Mouse (Mus musculus): Measurements from ENCODE around the gene Tbcc. TPM values are rescaled to one million over a fixed set of nuclear protein-coding genes. Genes with fewer than 3 reads are reported as not detected.

Gene Tbcc
- total and polyA plus RNA-seq, 2 experiments from 2014 or later: 37.8 to 43.7 TPM

DNA sequence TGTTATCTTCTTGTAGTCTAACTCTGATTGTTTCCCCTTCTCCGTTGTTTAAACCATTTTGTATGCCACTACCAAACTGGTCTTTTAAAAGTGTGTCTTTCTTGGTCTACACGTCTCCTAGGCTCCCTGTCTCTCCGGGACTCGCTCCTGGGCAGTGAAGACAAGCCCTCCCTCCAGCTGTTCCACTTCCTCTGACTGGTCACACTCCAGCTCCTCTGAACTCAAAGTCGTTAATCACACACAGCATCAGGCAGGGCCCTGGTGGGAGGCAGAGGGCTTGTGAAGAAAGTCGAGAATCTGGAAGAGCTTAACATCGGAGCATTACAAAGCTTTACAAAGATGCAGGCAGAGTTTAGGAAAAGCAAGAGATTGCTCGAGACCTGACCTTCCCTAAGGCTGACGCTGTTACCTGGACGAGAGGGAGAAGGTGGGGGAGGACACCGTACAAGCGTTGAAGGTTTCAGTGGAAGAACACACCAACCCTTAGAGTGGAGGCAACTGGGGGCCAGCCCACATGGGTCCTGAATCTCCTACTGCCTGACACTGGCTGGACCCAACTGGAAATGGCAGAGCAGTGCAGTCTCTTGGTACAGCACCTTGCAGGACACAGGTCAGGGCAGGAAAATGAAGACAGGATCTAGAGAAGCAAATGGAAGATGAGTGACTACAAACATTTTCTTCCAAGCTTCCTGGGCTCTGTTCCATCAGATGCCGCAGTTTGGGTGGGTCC is 6.9 kb downstream of the Tbcc start:
- Histone ChIP-seq H3K4me1 (ENCODE audit: control insufficient read depth, insufficient read depth) (peaks cover 5% of the 10 kb centered on the region; the same call in 1 of the 2 replicates), H3K4me3 (ENCODE audit: low read depth, low read length) (no peak overlapping the region), H3K36me3 (replicated peaks; ENCODE audit: control insufficient read depth, insufficient read depth, low read length) (no peaks in the 10 kb centered on the region), H3K27me3 (ENCODE audit: control insufficient read depth, insufficient read depth, low read length) (no peaks in the 10 kb centered on the region), H3K4me2 (ENCODE audit: low read depth, low read length) (no peak overlapping the region), H3K27ac (ENCODE audit: low read depth) (no peak overlapping the region), H3K9me3 (replicated peaks; ENCODE audit: control insufficient read depth, low read length) (no peaks in the 10 kb centered on the region), H3K9ac (replicated peaks; ENCODE audit: low read depth, low read length) (no peak overlapping the region)
- 46% methylated on average over 13 of the region's 13 CpGs for WGBS
- ATAC-seq (ENCODE audit: insufficient read depth, low read depth): no peak
- DNase-seq (ENCODE audit: low spot score): no peak
- TF ChIP-seq EP300 (IDR thresholded peaks at IDR 0.05; ENCODE audit: low read depth): no peak

GRCm38 (mm10) chr17:46900941-46901340 is 10.5 kb downstream of the Tbcc start:
- DNase-seq (ENCODE audit: low spot score): no peak

GRCm38 (mm10) chr17:46903876-46904490 is 13.5 kb downstream of the Tbcc start:
- no peaks in the 10 kb centered on the region for H3K27me3 ChIP-seq (ENCODE audit: control insufficient read depth, insufficient read depth, low read length)
- peak; percentile 89 for ATAC-seq (ENCODE audit: insufficient read depth, low read depth)
- H3K4me2 ChIP-seq (ENCODE audit: low read depth, low read length): no peak overlapping the region
- no peak overlapping the region for H3K4me3 ChIP-seq (ENCODE audit: low read depth, low read length)
- DNase-seq (ENCODE audit: low spot score): peak; percentile 75
- H3K27ac ChIP-seq (ENCODE audit: low read depth): no peak overlapping the region
- H3K4me1 ChIP-seq (ENCODE audit: control insufficient read depth, insufficient read depth): no peaks in the 10 kb centered on the region
- H3K9ac ChIP-seq (replicated peaks; ENCODE audit: low read depth, low read length): no peak overlapping the region
- whole genome bisulfite sequencing: 19% methylated on average over 19 of the region's 19 CpGs
- no peaks in the 10 kb centered on the region for H3K36me3 ChIP-seq (replicated peaks; ENCODE audit: control insufficient read depth, insufficient read depth, low read length)
- no peaks in the 10 kb centered on the region for H3K9me3 ChIP-seq (replicated peaks; ENCODE audit: control insufficient read depth, low read length)
- no peak for TF ChIP-seq EP300 (IDR thresholded peaks at IDR 0.05; ENCODE audit: low read depth)
- TF ChIP-seq CTCF (IDR thresholded peaks at IDR 0.05; ENCODE audit: low read depth): peak; percentile 96

More at GRCm38 (mm10) chr17:46900941-46901340, 10.5 kb downstream of the Tbcc start:
- H3K4me1 ChIP-seq (ENCODE audit: control insufficient read depth, insufficient read depth): no peaks in the 10 kb centered on the region
- H3K4me3 ChIP-seq (ENCODE audit: low read depth, low read length): no peak overlapping the region
- H3K27me3 ChIP-seq (ENCODE audit: control insufficient read depth, insufficient read depth, low read length): no peaks in the 10 kb centered on the region
- TF ChIP-seq CTCF (IDR thresholded peaks at IDR 0.05; ENCODE audit: low read depth) (no peak), EP300 (IDR thresholded peaks at IDR 0.05; ENCODE audit: low read depth) (no peak)
- ATAC-seq (ENCODE audit: insufficient read depth, low read depth): no peak
- H3K27ac ChIP-seq (ENCODE audit: low read depth): no peak overlapping the region
- H3K9ac ChIP-seq (replicated peaks; ENCODE audit: low read depth, low read length): no peak overlapping the region
- H3K36me3 ChIP-seq (replicated peaks; ENCODE audit: control insufficient read depth, insufficient read depth, low read length): no peaks in the 10 kb centered on the region
- WGBS: 51% methylated on average over 2 of the region's 2 CpGs
- no peaks in the 10 kb centered on the region for H3K9me3 ChIP-seq (replicated peaks; ENCODE audit: control insufficient read depth, low read length)
- no peak overlapping the region for H3K4me2 ChIP-seq (ENCODE audit: low read depth, low read length)

DNA sequence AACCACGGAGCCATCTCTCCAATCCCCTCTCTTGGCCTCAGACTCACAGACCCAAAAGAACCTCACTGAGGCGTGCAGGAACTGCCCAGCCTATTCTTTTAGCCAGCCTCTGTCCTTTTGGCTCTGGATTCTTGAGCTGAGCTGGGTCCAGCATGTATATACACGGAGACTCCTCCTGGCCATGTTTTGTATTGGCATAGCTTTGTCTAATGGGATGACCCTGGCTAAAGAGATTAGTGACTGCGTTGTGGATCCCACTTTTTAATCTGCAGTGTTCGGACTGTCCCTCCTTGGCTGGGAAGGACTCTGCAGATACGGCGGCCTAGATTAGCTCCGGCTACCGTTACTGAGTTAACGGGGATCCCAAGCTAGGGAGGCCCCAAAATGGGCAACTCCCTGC is 19.7 kb downstream of the Tbcc start, which contains the start of gene Prph2:
TSS of gene Prph2 (plus strand) at position 274 of the 400 bp plus-strand sequence.
- H3K27me3 ChIP-seq (ENCODE audit: control insufficient read depth, insufficient read depth, low read length): no peaks in the 10 kb centered on the region
- DNase-seq (ENCODE audit: low spot score) (no peak), ATAC-seq (ENCODE audit: insufficient read depth, low read depth) (no peak)
- 75% methylated on average over 10 of the region's 10 CpGs for WGBS
- H3K9ac ChIP-seq (replicated peaks; ENCODE audit: low read depth, low read length): no peak within 1 kb of the TSS
- no peak within 1 kb of the TSS for H3K4me3 ChIP-seq (ENCODE audit: low read depth, low read length)
- TF ChIP-seq CTCF (IDR thresholded peaks at IDR 0.05; ENCODE audit: low read depth): no peak
- H3K36me3 ChIP-seq (replicated peaks; ENCODE audit: control insufficient read depth, insufficient read depth, low read length): no peaks in the 10 kb centered on the region
- no peak within 1 kb of the TSS for H3K4me2 ChIP-seq (ENCODE audit: low read depth, low read length)
- no peaks in the 10 kb centered on the region for H3K4me1 ChIP-seq (ENCODE audit: control insufficient read depth, insufficient read depth)
- H3K9me3 ChIP-seq (replicated peaks; ENCODE audit: control insufficient read depth, low read length): no peaks in the 10 kb centered on the region
- H3K27ac ChIP-seq (ENCODE audit: low read depth): no peak within 1 kb of the TSS

DNA sequence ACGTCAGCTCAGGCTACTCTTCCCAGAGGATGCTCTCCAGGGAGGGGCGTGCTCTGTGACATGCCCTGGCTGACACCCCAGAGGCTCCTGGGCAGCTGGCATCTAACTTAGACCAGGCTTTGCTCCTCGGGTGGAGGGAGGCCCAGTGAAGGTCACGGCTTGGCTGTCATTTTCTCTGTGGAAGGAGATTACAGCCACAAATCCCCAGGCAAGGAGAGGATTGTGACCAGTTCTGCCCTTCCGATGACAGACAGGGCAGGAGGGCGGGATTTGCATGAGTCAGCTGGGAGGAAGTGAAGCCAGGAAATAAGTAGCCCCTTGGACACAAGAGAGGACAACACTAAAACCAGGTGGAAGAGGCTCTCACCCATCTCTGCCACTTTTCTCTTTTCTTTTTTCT is 21.8 kb downstream of the Tbcc start:
- Histone ChIP-seq H3K9ac (replicated peaks; ENCODE audit: low read depth, low read length) (no peak overlapping the region), H3K27ac (ENCODE audit: low read depth) (no peak overlapping the region), H3K9me3 (replicated peaks; ENCODE audit: control insufficient read depth, low read length) (no peaks in the 10 kb centered on the region), H3K4me1 (ENCODE audit: control insufficient read depth, insufficient read depth) (no peaks in the 10 kb centered on the region), H3K27me3 (ENCODE audit: control insufficient read depth, insufficient read depth, low read length) (no peaks in the 10 kb centered on the region), H3K36me3 (replicated peaks; ENCODE audit: control insufficient read depth, insufficient read depth, low read length) (no peaks in the 10 kb centered on the region), H3K4me3 (ENCODE audit: low read depth, low read length) (no peak overlapping the region), H3K4me2 (ENCODE audit: low read depth, low read length) (no peak overlapping the region)
- no peak for TF ChIP-seq EP300 (IDR thresholded peaks at IDR 0.05; ENCODE audit: low read depth)
- no peak for TF ChIP-seq CTCF (IDR thresholded peaks at IDR 0.05; ENCODE audit: low read depth)
- 22% methylated on average over 6 of the region's 6 CpGs for WGBS
- ATAC-seq (ENCODE audit: insufficient read depth, low read depth): peak; percentile 57
- peak; percentile 54 for DNase-seq (ENCODE audit: low spot score)

Measured in heart, postnatal 0 days (tissue).